Mouse (Mus musculus): ENCODE measurements around the gene Sctr. TPM values are rescaled to one million over a fixed set of nuclear protein-coding genes. Genes with fewer than 3 reads are reported as not detected.
A peak's percentile ranks its signal among the peaks of the same experiment; 100 is the strongest.
"Not testable (repeated sequence)": the region's sequence is repeated elsewhere in the genome, so short reads cannot be mapped to it uniquely, and the experiment has no call there.

Gene Sctr
- polyA plus RNA-seq, 1 experiment from 2014 or later: 0.09 TPM

DNA sequence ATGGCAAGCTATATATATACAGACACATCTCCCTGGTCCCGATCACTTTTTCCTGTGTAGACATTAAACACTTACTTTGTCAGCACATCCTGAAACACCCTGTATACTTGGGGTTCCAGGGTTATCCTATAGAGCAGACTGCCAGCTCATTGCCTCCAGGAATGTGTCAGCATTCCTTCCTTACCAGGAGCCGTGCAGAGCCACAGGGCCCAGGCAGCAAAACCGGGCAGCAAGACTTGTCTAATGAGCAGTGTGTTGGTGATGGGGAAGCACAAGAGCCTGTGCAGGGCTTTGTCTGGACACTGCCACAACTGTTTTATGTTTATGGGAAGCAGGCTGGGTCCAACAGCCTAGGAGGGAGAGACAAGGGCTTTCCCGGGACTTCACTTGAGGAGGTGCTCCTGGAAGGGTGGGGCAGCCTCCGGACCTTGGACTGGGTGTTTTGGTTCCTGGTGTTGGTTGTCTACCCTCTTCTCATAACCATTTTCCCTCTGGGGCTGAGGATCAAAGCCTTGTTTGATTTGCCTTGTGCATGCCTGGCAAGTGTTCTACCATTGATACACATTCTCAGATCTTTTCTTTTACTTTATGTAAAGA lies 77.3 kb downstream of the Sctr start:
- 25% methylated on average over 5 of the region's 5 CpGs for WGBS
- Histone ChIP-seq H3K27ac (ENCODE audit: poor library complexity, severe bottlenecking) (peak overlapping the region; percentile 43), H3K9me3 (replicated peaks) (no peaks in the 10 kb centered on the region), H3K9ac (no peak overlapping the region), H3K4me3 (no peak overlapping the region), H3K4me1 (replicated peaks) (peaks cover 29% of the 10 kb centered on the region), H3K4me2 (peak overlapping the region; percentile 29; the same call in 1 of the 2 replicates), H3K36me3 (no peaks in the 10 kb centered on the region), H3K27me3 (replicated peaks) (no peaks in the 10 kb centered on the region)
- ATAC-seq (ENCODE audit: insufficient number of reproducible peaks, low FRiP score): 0 out of 2 replicates have a peak, but pooled peaks have one; percentile 24

DNA sequence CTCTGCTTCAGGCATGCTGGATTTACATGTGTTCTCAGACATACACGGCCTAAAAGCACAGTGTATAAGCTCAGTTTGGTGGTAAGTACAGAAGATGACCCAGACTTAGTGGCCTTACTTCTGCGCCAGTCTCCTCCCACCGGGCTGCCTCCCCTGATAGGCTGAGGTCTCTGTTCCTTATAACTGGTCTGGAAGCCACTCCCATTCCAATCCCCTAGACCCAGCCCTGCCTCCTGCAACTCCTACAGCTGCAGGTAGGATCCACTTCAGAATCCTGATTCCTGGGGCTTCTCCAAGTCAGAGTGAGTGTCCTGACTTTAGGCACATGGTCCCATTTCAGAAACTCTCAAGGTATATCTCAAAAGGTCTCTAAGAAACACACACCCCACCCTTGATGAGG lies 79.0 kb downstream of the Sctr start:
- no peaks in the 10 kb centered on the region for H3K36me3 ChIP-seq
- H3K4me2 ChIP-seq: no peak overlapping the region
- H3K4me1 ChIP-seq (replicated peaks): peaks cover 29% of the 10 kb centered on the region
- no peak overlapping the region for H3K27ac ChIP-seq (ENCODE audit: poor library complexity, severe bottlenecking)
- WGBS: 70% methylated on average over 3 of the region's 3 CpGs
- H3K27me3 ChIP-seq (replicated peaks): no peaks in the 10 kb centered on the region
- no peak for ATAC-seq (ENCODE audit: insufficient number of reproducible peaks, low FRiP score)
- H3K4me3 ChIP-seq: no peak overlapping the region
- no peak overlapping the region for H3K9ac ChIP-seq
- H3K9me3 ChIP-seq (replicated peaks): no peaks in the 10 kb centered on the region

DNA sequence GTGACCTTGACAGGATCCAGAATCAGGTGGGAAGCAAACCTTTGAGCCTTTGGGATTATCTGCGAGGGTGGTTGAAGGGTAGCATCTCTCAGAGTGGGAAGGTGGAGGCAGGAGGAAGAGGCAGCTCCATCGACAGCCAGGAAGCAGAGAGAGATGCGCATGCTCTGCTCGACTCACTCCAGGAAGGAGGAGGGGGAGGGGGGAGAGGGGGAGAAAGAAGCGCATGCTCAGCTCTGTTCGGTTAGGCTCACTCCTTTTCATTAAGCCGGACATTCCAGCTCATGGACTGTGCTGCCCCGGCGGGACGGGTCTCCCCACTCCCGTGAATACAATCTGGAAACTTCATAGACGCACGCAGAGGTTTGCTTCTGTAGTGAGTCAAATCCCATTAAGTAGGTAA lies 80.0 kb downstream of the Sctr start:
- Histone ChIP-seq H3K36me3 (no peaks in the 10 kb centered on the region), H3K4me1 (replicated peaks) (peaks cover 29% of the 10 kb centered on the region), H3K9me3 (replicated peaks) (no peaks in the 10 kb centered on the region; the same call in 1 of the 2 replicates), H3K27ac (ENCODE audit: poor library complexity, severe bottlenecking) (no peak overlapping the region), H3K27me3 (replicated peaks) (no peaks in the 10 kb centered on the region), H3K4me3 (no peak overlapping the region), H3K9ac (no peak overlapping the region), H3K4me2 (no peak overlapping the region)
- no peak for ATAC-seq (ENCODE audit: insufficient number of reproducible peaks, low FRiP score)
- 60% methylated on average over 13 of the region's 13 CpGs for WGBS

DNA sequence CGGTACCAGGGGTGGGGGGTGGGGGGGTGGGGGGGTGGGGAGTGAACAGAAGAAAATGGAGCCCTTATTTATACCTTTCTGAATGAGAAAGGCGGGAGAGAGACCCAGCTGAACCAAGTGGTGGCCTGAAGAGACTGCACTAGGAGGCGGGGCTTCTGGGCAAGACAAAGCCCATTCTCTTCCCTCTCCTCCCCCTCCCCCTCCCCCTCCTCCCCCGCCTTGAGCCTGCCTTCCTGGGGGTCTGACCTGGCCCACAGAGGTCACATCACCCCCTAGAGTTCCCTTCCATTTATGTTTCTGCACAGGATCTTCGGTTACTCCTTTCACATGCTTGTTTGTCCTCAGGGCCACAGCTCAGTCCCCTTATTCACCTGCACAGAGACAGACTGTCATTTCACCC lies 82.5 kb downstream of the Sctr start:
- no peak overlapping the region for H3K27ac ChIP-seq (ENCODE audit: poor library complexity, severe bottlenecking)
- H3K4me2 ChIP-seq: no peak overlapping the region
- H3K36me3 ChIP-seq: no peaks in the 10 kb centered on the region
- no peak for ATAC-seq (ENCODE audit: insufficient number of reproducible peaks, low FRiP score)
- H3K9ac ChIP-seq: no peak overlapping the region
- 31% methylated on average over 4 of the region's 5 CpGs for WGBS
- no peaks in the 10 kb centered on the region for H3K27me3 ChIP-seq (replicated peaks)
- no peaks in the 10 kb centered on the region; the same call in 1 of the 2 replicates for H3K9me3 ChIP-seq (replicated peaks)
- H3K4me3 ChIP-seq: no peak overlapping the region
- H3K4me1 ChIP-seq (replicated peaks): peaks cover 6% of the 10 kb centered on the region

DNA sequence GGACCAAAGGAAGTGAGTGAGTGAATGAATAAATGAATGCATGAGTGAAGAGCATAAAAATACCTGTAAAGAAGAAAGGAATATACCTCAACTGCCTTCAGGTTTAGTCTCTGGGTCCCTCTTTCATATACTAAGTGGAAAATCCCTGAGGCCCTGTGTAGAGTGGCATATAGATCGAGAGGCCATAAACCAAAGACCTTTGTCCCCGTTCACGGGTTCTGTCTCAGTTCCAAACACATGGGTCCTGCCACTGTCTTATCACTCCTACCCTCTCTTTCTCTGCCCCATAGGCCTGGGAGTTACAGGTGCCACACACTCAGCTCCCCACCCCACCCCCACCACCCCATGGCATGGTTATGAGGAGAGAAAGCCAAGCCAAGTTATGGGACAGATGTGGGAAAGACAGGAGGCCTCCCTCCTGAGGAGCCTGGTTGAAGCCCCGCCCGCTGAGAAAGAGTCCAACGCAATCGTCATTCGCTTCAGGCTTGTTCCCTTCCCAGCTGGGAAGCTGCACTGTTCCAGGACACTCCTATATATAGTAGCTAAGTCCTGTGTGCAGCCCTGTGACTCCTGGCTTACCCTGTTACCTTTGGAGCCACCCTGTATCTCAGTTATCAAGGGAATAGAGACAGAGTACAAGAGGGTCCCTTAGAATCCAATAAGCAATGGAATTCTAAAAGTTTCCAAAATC lies 84.3 kb downstream of the Sctr start:
- no peaks in the 10 kb centered on the region for H3K36me3 ChIP-seq
- H3K27ac ChIP-seq (ENCODE audit: poor library complexity, severe bottlenecking): no peak overlapping the region
- peaks cover 3% of the 10 kb centered on the region; the same call in 1 of the 2 replicates for H3K4me1 ChIP-seq (replicated peaks)
- H3K9ac ChIP-seq: no peak overlapping the region
- H3K4me3 ChIP-seq: no peak overlapping the region
- H3K4me2 ChIP-seq: no peak overlapping the region
- WGBS: 70% methylated on average over 8 of the region's 8 CpGs
- ATAC-seq (ENCODE audit: insufficient number of reproducible peaks, low FRiP score): no peak
- H3K9me3 ChIP-seq (replicated peaks): no peaks in the 10 kb centered on the region; the same call in 1 of the 2 replicates
- H3K27me3 ChIP-seq (replicated peaks): no peaks in the 10 kb centered on the region

DNA sequence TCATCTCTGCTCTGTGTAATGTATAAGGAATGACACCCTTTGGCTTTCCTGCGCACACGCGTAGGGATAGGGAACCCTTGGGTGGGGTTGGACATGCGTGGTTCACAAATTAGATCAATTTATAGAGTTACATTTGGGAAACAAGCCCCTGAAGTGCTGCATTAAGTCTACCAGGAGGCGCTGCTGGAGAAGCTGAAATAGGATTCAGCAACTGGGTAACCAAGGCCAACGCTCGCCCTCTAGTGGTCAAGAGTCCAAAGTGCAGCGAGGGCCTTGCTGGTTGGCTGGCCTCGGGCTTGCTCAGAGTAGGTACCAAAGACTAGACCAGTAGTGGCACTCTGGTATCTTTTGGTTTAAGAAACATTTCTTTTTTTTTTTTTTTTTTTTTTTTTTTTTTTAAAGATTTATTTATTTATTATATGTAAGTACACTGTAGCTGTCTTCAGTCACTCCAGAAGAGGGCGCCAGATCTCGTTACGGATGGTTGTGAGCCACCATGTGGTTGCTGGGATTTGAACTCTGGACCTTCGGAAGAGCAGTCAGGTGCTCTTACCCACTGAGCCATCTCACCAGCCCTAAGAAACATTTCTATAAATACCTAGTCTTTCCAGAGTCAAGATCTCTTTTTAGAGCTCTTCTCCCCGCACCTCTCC lies 86.9 kb downstream of the Sctr start:
- peak; percentile 54; the same call in 1 of the 2 replicates for ATAC-seq (ENCODE audit: insufficient number of reproducible peaks, low FRiP score)
- H3K9me3 ChIP-seq (replicated peaks); H3K36me3 ChIP-seq; H3K4me2 ChIP-seq; H3K4me3 ChIP-seq; H3K4me1 ChIP-seq (replicated peaks); H3K9ac ChIP-seq; H3K27me3 ChIP-seq (replicated peaks); H3K27ac ChIP-seq (ENCODE audit: poor library complexity, severe bottlenecking): not testable (repeated sequence)
- WGBS: 62% methylated on average over 13 of the region's 14 CpGs

DNA sequence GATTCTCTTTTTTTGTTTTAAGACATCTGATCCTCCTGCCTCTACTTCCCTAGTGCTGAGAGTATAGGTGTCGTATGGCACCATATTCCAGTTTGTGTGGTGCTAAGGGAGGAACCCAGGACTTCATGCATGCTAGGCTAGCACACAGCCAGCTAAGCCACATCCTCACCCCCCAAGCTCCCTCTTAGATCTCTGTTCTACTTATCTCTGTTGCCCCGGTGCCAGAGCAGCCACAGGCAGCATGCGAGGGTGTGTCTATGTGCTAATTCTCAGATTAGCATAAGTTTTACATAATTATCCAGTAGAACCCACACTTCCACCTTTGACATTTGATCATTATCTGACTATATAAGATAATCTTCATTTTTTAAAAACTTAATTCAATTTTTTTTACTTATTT lies 88.2 kb downstream of the Sctr start:
- Histone ChIP-seq H3K4me1 (replicated peaks) (peaks cover 3% of the 10 kb centered on the region; the same call in 1 of the 2 replicates), H3K9me3 (replicated peaks) (no peaks in the 10 kb centered on the region; the same call in 1 of the 2 replicates), H3K4me2 (no peak overlapping the region), H3K27ac (ENCODE audit: poor library complexity, severe bottlenecking) (no peak overlapping the region), H3K9ac (no peak overlapping the region), H3K36me3 (no peaks in the 10 kb centered on the region), H3K4me3 (no peak overlapping the region), H3K27me3 (replicated peaks) (no peaks in the 10 kb centered on the region)
- 38% methylated on average over 3 of the region's 3 CpGs for WGBS
- no peak for ATAC-seq (ENCODE audit: insufficient number of reproducible peaks, low FRiP score)

DNA sequence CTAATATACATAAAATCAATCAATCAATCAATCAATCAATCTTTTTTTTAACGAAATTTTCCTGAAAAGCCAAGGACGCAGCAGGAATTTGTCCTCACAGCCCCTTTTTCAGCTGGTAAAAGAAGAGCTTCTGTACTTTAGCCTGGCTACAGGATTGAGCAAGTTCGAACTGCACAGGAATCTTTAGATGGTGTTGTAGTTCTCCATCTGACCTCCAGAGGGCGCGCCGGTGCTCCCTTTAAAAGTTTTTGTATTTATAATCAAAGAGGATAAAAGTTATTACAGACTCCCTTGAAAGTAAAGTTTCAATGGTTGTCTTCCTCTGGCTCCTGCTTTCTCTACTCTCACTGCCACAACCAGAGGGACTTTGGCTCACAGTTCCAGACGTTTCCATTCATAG lies 91.6 kb downstream of the Sctr start:
- 9% methylated on average over 7 of the region's 7 CpGs for WGBS

DNA sequence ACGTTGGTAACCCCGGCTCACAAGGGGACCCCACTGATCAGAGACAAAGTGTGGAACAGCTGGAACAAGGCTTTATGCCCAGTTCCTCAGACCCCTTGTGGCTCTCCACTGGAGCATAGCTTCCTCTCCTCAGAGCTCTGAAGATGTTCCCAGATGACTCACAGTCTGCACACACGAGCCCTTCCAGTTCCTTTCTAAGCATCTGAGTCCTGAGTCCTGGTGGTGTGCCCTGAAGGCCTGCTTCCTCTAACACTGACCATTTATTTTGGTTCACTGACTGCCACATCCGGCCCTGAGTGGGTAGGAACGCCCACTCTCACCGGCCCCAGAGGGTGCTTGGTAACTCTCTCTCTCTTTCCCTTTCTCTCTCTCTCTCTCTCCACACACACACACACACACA lies 92.8 kb downstream of the Sctr start:
- Histone ChIP-seq H3K9me3 (replicated peaks) (no peaks in the 10 kb centered on the region), H3K4me1 (replicated peaks) (peaks cover 3% of the 10 kb centered on the region; the same call in 1 of the 2 replicates), H3K4me3 (no peak overlapping the region), H3K27ac (ENCODE audit: poor library complexity, severe bottlenecking) (no peak overlapping the region), H3K4me2 (no peak overlapping the region), H3K9ac (no peak overlapping the region), H3K36me3 (no peaks in the 10 kb centered on the region), H3K27me3 (replicated peaks) (no peaks in the 10 kb centered on the region; the same call in 1 of the 2 replicates)
- WGBS: 62% methylated on average over 6 of the region's 6 CpGs
- no peak for ATAC-seq (ENCODE audit: insufficient number of reproducible peaks, low FRiP score)

More for the DNA sequence above, 91.6 kb downstream of the Sctr start:
- Histone ChIP-seq H3K4me1 (replicated peaks) (peaks cover 3% of the 10 kb centered on the region; the same call in 1 of the 2 replicates), H3K4me2 (no peak overlapping the region), H3K27ac (ENCODE audit: poor library complexity, severe bottlenecking) (no peak overlapping the region), H3K27me3 (replicated peaks) (no peaks in the 10 kb centered on the region), H3K9me3 (replicated peaks) (no peaks in the 10 kb centered on the region), H3K36me3 (no peaks in the 10 kb centered on the region), H3K4me3 (no peak overlapping the region), H3K9ac (no peak overlapping the region)
- ATAC-seq (ENCODE audit: insufficient number of reproducible peaks, low FRiP score): no peak

DNA sequence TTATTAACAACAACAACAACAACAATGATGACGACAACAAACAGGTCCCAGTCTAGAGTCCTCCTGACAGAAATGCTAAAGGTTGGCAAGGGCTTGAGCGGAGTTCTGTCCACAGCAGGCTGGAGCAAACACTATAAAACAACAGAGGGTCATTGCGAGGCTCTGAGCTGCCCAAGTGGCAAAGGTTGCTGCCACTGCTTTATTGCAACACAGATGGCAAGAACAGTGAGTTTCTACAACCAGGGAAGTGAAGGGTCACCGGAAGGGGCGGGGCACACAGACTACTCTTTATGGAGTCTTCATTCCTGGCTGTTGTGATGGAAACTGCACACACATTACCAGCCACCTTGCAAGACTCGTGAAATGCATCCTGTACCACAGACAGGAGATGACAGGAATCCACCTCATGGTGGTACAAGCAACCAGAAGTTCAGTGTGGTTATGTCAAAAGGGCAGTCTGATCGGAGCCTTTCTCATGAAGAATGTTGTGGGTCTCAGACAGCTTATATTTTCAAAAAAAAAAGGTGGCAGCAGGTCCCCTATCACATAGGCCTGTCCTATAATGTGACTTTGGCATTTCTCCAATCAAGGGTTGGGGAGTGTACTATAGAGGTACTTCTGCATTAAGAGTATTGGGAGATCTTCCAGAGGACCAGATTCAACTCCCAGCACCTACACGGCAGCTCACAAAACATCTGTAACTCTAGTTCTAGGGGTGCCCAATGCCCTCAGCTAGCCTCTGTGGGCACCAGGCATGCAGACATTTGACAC lies 93.9 kb downstream of the Sctr start:
- Histone ChIP-seq H3K9me3 (replicated peaks) (no peaks in the 10 kb centered on the region), H3K9ac (no peak overlapping the region), H3K27me3 (replicated peaks) (no peaks in the 10 kb centered on the region; the same call in 1 of the 2 replicates), H3K36me3 (no peaks in the 10 kb centered on the region), H3K4me3 (no peak overlapping the region), H3K4me2 (no peak overlapping the region), H3K27ac (ENCODE audit: poor library complexity, severe bottlenecking) (no peak overlapping the region), H3K4me1 (replicated peaks) (no peaks in the 10 kb centered on the region)
- no peak for ATAC-seq (ENCODE audit: insufficient number of reproducible peaks, low FRiP score)
- WGBS: 77% methylated on average over 8 of the region's 8 CpGs

DNA sequence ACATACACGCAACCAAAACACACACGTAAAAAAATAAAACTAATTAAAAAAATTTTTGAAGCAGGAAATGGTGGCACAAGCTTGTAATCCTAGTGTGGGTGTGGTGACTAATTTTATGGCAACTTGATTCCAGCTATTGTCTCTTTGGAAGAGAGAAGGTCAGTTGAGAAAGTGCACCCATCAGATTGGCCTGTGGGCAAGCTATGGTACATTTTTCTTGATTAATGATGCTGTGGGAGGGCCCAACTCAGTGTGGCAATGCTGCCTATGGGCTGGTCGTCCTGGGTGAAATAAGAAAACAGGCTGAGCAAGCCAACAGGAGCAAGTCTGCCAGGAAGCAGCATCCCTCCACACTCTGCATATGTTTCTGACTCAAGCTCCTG lies 94.5 kb downstream of the Sctr start:
- H3K9me3 ChIP-seq (replicated peaks): no peaks in the 10 kb centered on the region
- WGBS: 77% methylated on average over 3 of the region's 3 CpGs
- H3K4me1 ChIP-seq (replicated peaks): no peaks in the 10 kb centered on the region
- no peak overlapping the region for H3K4me2 ChIP-seq
- no peak for ATAC-seq (ENCODE audit: insufficient number of reproducible peaks, low FRiP score)
- no peak overlapping the region for H3K27ac ChIP-seq (ENCODE audit: poor library complexity, severe bottlenecking)
- H3K36me3 ChIP-seq: no peaks in the 10 kb centered on the region
- no peaks in the 10 kb centered on the region; the same call in 1 of the 2 replicates for H3K27me3 ChIP-seq (replicated peaks)
- H3K9ac ChIP-seq: no peak overlapping the region
- H3K4me3 ChIP-seq: no peak overlapping the region
